Mouse (Mus musculus) lung, adult 2 months (tissue): Measurements from ENCODE around the gene Klf16. TPM values are rescaled to one million over a fixed set of nuclear protein-coding genes. Genes with fewer than 3 reads are reported as not detected.

ENCODE experiments used
- DNase-seq: peaks from one replicate; pipeline ENCODE4 v3.0.0; 2022
- H3K4me1 ChIP-seq: fragments of 200-500 bp; 2 replicates; pipeline ENCODE4 v1.6.1; 2011; ENCODE audit warnings: low read length; ENCODE audit not compliant: control insufficient read depth, insufficient read depth
- H3K4me3 ChIP-seq: fragments of 200-500 bp; replicated peaks from 2 replicates; pipeline ENCODE3; 2011; ENCODE audit warnings: low read depth, mild to moderate bottlenecking, control low read depth, low read length; ENCODE audit errors: extremely low read depth
- CTCF ChIP-seq: fragments of 200-500 bp; IDR thresholded peaks from 2 replicates; pipeline ENCODE4 v1.5.1; 2011; ENCODE audit warnings: mild to moderate bottlenecking, low read length, control low read depth; ENCODE audit not compliant: insufficient read depth
- POLR2A ChIP-seq: fragments of 200-500 bp; IDR thresholded peaks from 2 replicates; pipeline ENCODE4 v1.6.1; 2011; ENCODE audit warnings: low read depth, mild to moderate bottlenecking, control low read depth, low read length, borderline replicate concordance; ENCODE audit errors: extremely low read depth
- WGBS: fragments of 180-500 bp; shearing (Covaris S2); methylation state at CpG from one replicate; pipeline ENCODE4 v1.1.7; 2018; 5-methylcytosine and 5-hydroxymethylcytosine counted together
- polyA plus RNA-seq: library from polyadenylated mRNA; depleted of rRNA; stranded (reverse); fragments of >200 nt; gene quantifications from 2 replicates; pipeline ENCODE4 v1.2.3, GENCODE M21; 2012; rRNA removed

Klf16 gene
- polyA plus RNA-seq, 1 experiment: 24.8 TPM

DNA sequence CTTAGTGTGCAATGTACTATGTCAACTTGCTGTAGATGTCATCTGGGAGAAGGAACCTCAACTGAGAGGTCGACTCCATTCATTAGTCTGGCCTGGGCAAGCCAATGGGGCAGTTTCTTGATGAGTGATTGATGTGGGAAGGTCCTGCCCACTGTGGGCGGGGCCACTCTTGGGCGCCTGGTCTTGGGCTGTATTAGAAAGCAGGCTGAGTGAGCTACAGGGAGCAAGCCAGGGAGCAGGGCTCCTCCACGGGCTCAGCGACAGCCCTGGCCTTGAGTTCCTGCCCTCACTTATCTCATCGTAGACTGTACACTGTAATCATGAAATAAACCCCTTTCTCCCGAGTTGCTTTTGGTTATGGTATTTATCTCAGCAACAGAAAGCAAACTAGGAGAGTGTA is 43.4 kb downstream of the Klf16 start:
- DNase-seq: no peak
- 15% methylated on average over 7 of the region's 7 CpGs for WGBS
- Histone ChIP-seq H3K4me3 (no peak overlapping the region), H3K4me1 (no peaks in the 10 kb centered on the region; the same call in 1 of the 2 replicates)
- TF ChIP-seq CTCF: no peak
- TF ChIP-seq POLR2A: no peak

DNA sequence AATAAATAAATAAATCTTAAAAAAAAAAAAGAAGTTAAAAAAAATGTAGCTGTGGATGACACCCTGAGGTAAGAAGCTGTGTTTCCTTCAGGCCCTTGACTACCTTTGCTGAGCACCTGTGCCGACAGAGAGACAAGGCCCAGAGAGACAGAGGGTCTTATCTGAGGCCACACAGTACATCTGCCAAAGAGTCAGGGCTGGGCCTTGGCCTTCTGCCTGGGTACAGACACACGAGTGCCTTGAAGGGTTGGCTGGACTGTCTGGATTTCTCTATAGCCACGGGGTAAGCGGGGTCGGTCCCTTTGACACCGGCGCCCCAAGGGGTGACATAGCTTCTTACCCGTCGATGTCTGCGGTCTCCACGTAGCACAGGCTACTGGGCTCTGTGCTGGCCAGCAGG is 44.3 kb downstream of the Klf16 start:
- 76% methylated on average over 11 of the region's 11 CpGs for WGBS
- no peak for DNase-seq

DNA sequence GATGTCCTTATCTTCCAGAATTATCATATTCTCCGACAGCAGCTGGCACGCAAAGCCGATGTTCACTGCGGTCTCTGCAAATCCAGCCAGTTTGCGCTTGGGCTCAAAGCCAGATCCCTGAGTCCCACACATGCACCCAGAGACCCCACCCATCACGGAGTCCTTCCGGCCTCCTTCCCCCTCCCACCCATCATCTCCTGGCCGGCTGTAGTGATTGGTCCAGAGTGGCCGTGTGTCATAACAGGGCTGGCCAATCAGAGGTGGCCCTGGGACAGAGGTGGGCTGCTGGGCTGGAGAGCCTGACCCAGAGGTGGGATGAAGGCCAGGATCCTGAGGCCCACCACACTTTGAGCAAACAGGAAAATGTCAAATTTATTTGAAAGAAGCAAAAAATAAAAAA is 50.9 kb downstream of the Klf16 start:
- no peak for DNase-seq
- TF ChIP-seq CTCF: no peak
- TF ChIP-seq POLR2A: no peak
- Histone ChIP-seq H3K4me3 (no peak overlapping the region), H3K4me1 (no peaks in the 10 kb centered on the region)
- 26% methylated on average over 9 of the region's 9 CpGs for WGBS

More for the DNA sequence above, 44.3 kb downstream of the Klf16 start:
- Histone ChIP-seq H3K4me3 (no peak overlapping the region), H3K4me1 (no peaks in the 10 kb centered on the region)
- TF ChIP-seq POLR2A: no peak
- TF ChIP-seq CTCF: no peak

DNA sequence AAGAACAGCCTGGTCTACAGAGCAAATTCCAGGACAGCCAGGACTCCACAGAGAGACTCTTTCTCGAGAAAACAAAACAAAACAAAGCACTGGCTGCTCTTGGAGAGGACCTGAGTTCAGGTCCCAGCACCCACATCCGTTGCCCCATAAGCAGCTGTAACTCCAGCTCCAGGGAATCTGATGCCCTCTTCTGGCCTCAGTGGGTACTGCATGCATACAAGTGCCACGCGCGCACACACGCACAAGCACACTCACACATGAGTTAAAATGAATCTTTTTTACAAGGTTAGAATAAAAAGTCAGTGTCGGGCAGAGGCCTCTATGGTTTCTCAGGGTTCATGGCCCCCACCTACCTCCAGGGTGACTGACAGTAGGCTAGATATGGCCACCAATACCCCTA is 53.8 kb downstream of the Klf16 start:
- Histone ChIP-seq H3K4me1 (no peaks in the 10 kb centered on the region), H3K4me3 (no peak overlapping the region)
- WGBS: 93% methylated on average over 7 of the region's 7 CpGs
- TF ChIP-seq CTCF: 0 out of 2 replicates have a peak, but pooled peaks have one; percentile 19
- TF ChIP-seq POLR2A: no peak
- no peak for DNase-seq

- TF ChIP-seq POLR2A: no peak
- no peak for TF ChIP-seq CTCF
- Histone ChIP-seq H3K4me3 (no peak overlapping the region), H3K4me1 (no peaks in the 10 kb centered on the region)
- no peak for DNase-seq
- 73% methylated on average over 2 of the region's 2 CpGs for WGBS
Observed at GRCm38 (mm10) chr10:80519287-80519686, 57.8 kb downstream of the Klf16 start.

Other genes with a start within 250 kb of the Klf16 start
- 9.8 and 10.4 TPM in 2 replicates for gene Pcsk4, start 247.8 kb downstream of the Klf16 start, polyA plus RNA-seq
- gene Reep6, start 247.4 kb downstream of the Klf16 start, polyA plus RNA-seq: 23.7 and 26.8 TPM in 2 replicates
- 87.6 and 89.2 TPM in 2 replicates for gene Adamtsl5, start 228.9 kb downstream of the Klf16 start, polyA plus RNA-seq
- 5.5 and 6.0 TPM in 2 replicates for gene Plk5, start 220.9 kb downstream of the Klf16 start, polyA plus RNA-seq
- gene Mex3d, start 189.7 kb downstream of the Klf16 start, polyA plus RNA-seq: 37.5 and 48.3 TPM in 2 replicates
- gene Mbd3, start 177.8 kb downstream of the Klf16 start, polyA plus RNA-seq: 131 and 143 TPM in 2 replicates
- gene Uqcr11, start 170.5 kb downstream of the Klf16 start, polyA plus RNA-seq: 1,202 and 1,263 TPM in 2 replicates
- 94.7 and 98.6 TPM in 2 replicates for gene Tcf3, start 143.7 kb downstream of the Klf16 start, polyA plus RNA-seq
- not detected in 2 replicates for gene Onecut3, start 82.5 kb downstream of the Klf16 start, polyA plus RNA-seq
- 0.08 and 0.11 TPM in 2 replicates for gene Atp8b3, start 38.2 kb downstream of the Klf16 start, polyA plus RNA-seq
- 61.8 and 62.7 TPM in 2 replicates for gene Rexo1, start 15.8 kb downstream of the Klf16 start, polyA plus RNA-seq
- 191 and 262 TPM in 2 replicates for gene Abhd17a, start 13.0 kb upstream of the Klf16 start, polyA plus RNA-seq
- 91.4 and 110 TPM in 2 replicates for gene Scamp4, start 25.6 kb upstream of the Klf16 start, polyA plus RNA-seq
- gene Adat3, start 25.6 kb upstream of the Klf16 start, polyA plus RNA-seq: 10.0 and 14.1 TPM in 2 replicates
- gene Gm49322, start 28.7 kb upstream of the Klf16 start, polyA plus RNA-seq: 1.6 and 2.2 TPM in 2 replicates
- 246 and 276 TPM in 2 replicates for gene Csnk1g2, start 45.5 kb upstream of the Klf16 start, polyA plus RNA-seq
- 87.0 and 91.3 TPM in 2 replicates for gene Btbd2, start 79.8 kb upstream of the Klf16 start, polyA plus RNA-seq
- 267 and 338 TPM in 2 replicates for gene Mknk2, start 100.8 kb upstream of the Klf16 start, polyA plus RNA-seq
- 51.5 and 52.4 TPM in 2 replicates for gene Mob3a, start 124.7 kb upstream of the Klf16 start, polyA plus RNA-seq
- 61.9 and 70.8 TPM in 2 replicates for gene Izumo4, start 124.9 kb upstream of the Klf16 start, polyA plus RNA-seq
- gene Ap3d1, start 164.9 kb upstream of the Klf16 start, polyA plus RNA-seq: 111 and 136 TPM in 2 replicates
- gene Dot1l, start 177.9 kb upstream of the Klf16 start, polyA plus RNA-seq: 29.9 and 43.0 TPM in 2 replicates
- gene Sf3a2, start 220.9 kb upstream of the Klf16 start, polyA plus RNA-seq: 35.7 and 38.7 TPM in 2 replicates
- 51.2 and 58.8 TPM in 2 replicates for gene Plekhj1, start 221.3 kb upstream of the Klf16 start, polyA plus RNA-seq
- gene Amh, start 227.9 kb upstream of the Klf16 start, polyA plus RNA-seq: 0.62 and 1.3 TPM in 2 replicates
- 7.7 TPM in 1 of 2 replicates, not detected in the other for gene Jsrp1, start 236.2 kb upstream of the Klf16 start, polyA plus RNA-seq
- 804 and 834 TPM in 2 replicates for gene Oaz1, start 249.3 kb upstream of the Klf16 start, polyA plus RNA-seq